Mouse (Mus musculus) small intestine, adult 2 months (tissue): ENCODE data around the gene Nup210l. TPM values are rescaled to one million over a fixed set of nuclear protein-coding genes. Genes with fewer than 3 reads are reported as not detected.

Experiments used
- H3K27ac ChIP-seq: fragments of 200-500 bp; 2 replicates; pipeline ENCODE4 v1.5.1; 2012; ENCODE audit warnings: low read depth, low read length, control low read depth, inconsistent platforms; ENCODE audit not compliant: insufficient read depth
- H3K27me3 ChIP-seq: fragments of 200-500 bp; 2 replicates; pipeline ENCODE4 v1.6.1; 2012; ENCODE audit warnings: mild to moderate bottlenecking, moderate library complexity, low read length, inconsistent platforms; ENCODE audit not compliant: control insufficient read depth, insufficient read depth
- H3K36me3 ChIP-seq: fragments of 200-500 bp; 2 replicates; pipeline ENCODE4 v1.6.1; 2012; ENCODE audit warnings: mild to moderate bottlenecking, low read length, control low read depth, inconsistent platforms; ENCODE audit not compliant: control insufficient read depth, insufficient read depth
- H3K4me1 ChIP-seq: fragments of 200-500 bp; 2 replicates; pipeline ENCODE4 v1.6.1; 2012; ENCODE audit warnings: low read length, inconsistent platforms, mixed read lengths; ENCODE audit not compliant: control insufficient read depth, insufficient read depth, insufficient read length
- H3K4me3 ChIP-seq: fragments of 200-500 bp; 2 replicates; pipeline ENCODE4 v1.5.1; 2012; ENCODE audit warnings: low read depth, mild to moderate bottlenecking, control low read depth, inconsistent platforms, low read length, moderate library complexity
- CTCF ChIP-seq: fragments of 200-500 bp; IDR thresholded peaks from 2 replicates; pipeline ENCODE4 v1.5.1; 2012; ENCODE audit warnings: low read depth, mild to moderate bottlenecking, control low read depth, inconsistent platforms, low read length, moderate library complexity, mixed read lengths; ENCODE audit not compliant: insufficient replicate concordance, insufficient read length; ENCODE audit errors: extremely low read depth
- POLR2A ChIP-seq: fragments of 200-500 bp; IDR thresholded peaks from 2 replicates; pipeline ENCODE4 v1.6.1; 2012; ENCODE audit warnings: low read depth, mild to moderate bottlenecking, control low read depth, inconsistent platforms, low read length, moderate library complexity
- WGBS: fragments of 180-500 bp; shearing (Covaris S2); methylation state at CpG from one replicate; pipeline ENCODE4 v1.1.7; 2018; 5-methylcytosine and 5-hydroxymethylcytosine counted together
- polyA plus RNA-seq: library from polyadenylated mRNA; depleted of rRNA; stranded (reverse); fragments of >200 nt; gene quantifications from 2 replicates; pipeline ENCODE4 v1.2.3, GENCODE M21; 2012

The Nup210l gene
- polyA plus RNA-seq, 1 experiment = 0.15 TPM

DNA sequence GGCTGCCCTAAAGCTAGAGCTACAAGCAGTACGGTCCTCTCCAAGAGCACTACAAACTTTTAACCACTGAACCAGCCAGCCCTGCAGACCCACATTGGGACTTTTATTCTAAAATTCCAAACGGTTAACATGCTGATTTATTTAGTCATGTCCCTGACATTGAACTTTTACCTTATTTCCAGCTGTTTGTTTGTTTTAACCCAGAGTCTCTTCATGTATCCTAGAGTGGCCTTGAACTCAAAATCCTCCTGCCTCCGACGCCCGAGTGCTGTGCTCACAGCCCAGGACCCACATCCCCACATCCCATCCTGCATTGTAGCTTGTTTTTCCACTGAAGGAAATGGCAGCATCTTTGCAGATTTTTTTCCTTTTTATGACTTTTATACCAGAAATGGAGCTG lies 31.1 kb downstream of the Nup210l start:
- Histone ChIP-seq H3K36me3 (no peaks in the 10 kb centered on the region), H3K27me3 (no peaks in the 10 kb centered on the region), H3K4me1 (no peaks in the 10 kb centered on the region), H3K4me3 (no peak overlapping the region), H3K27ac (no peak overlapping the region)
- 59% methylated on average over 5 of the region's 5 CpGs for WGBS
- TF ChIP-seq CTCF (no peak), POLR2A (no peak)

DNA sequence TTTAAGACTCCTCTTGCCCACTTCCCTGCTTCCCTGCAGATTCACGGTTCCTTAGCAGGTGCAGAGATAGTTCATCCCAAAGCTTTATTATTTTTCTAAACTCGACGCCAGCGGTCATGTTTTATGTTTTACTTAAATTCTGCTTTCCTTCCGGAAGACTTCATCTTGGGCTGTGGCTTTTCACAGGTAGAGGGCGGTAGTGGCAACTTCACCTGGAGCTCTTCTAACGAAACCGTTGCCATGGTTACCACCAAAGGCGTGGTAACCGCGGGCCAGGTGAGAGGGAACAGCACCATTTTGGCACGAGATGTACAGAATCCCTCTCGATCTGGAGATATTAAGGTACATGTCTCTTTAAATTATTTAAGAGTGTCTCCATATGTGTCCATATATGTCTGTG lies 32.7 kb downstream of the Nup210l start:
- Histone ChIP-seq H3K27me3 (no peaks in the 10 kb centered on the region), H3K4me3 (no peak overlapping the region), H3K27ac (no peak overlapping the region), H3K36me3 (no peaks in the 10 kb centered on the region), H3K4me1 (no peaks in the 10 kb centered on the region)
- no peak for TF ChIP-seq POLR2A
- peak; percentile 29; the same call in 1 of the 2 replicates for TF ChIP-seq CTCF
- 35% methylated on average over 13 of the region's 13 CpGs for WGBS

DNA sequence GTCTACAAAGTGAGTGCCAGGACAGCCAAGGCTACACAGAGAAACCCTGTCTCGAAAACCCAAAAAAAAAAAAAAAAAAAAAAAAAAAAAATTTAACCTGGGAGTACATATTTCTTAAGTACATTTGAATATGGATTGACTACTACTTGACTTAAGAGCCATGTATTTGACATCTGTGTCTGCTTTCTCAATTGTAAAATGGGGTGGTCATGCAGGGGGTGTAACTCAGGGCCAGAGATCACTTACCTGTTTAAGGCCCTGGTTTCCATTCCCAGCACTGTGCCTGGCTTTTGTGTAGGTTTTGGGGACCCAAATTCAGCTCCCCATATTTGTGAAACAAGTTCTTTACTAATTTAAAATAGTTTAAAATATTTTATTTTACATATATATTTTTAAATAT lies 33.7 kb downstream of the Nup210l start:
- TF ChIP-seq CTCF (no peak), POLR2A (no peak)
- H3K36me3 ChIP-seq = no peaks in the 10 kb centered on the region
- no peaks in the 10 kb centered on the region for H3K27me3 ChIP-seq
- H3K4me1 ChIP-seq = no peaks in the 10 kb centered on the region
- WGBS = 57% methylated on average over 1 of the region's 1 CpGs
- no peak overlapping the region for H3K27ac ChIP-seq
- H3K4me3 ChIP-seq = no peak overlapping the region

DNA sequence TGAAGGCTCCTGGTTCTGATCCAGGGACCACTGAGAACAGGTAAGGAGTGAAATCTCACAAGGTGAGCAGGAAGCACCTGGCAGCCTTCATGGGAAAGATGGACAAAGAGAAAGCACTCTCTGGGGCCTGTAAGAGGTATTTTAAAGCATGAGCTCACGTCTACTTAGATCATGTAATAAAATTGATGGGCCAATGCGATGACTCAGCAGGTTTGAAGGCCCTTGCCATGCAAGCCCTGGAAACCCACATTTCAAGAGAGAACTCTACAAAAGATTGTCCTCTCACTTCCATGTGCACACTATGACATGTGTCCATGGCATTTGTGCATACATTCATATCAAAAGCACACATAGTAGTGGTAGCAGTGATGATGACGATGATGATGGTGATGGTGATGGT lies 36.0 kb downstream of the Nup210l start:
- no peaks in the 10 kb centered on the region for H3K36me3 ChIP-seq
- no peaks in the 10 kb centered on the region for H3K4me1 ChIP-seq
- H3K27ac ChIP-seq = no peak overlapping the region
- 86% methylated on average over 3 of the region's 3 CpGs for WGBS
- H3K27me3 ChIP-seq = no peaks in the 10 kb centered on the region
- H3K4me3 ChIP-seq = no peak overlapping the region
- TF ChIP-seq CTCF = no peak
- no peak for TF ChIP-seq POLR2A

DNA sequence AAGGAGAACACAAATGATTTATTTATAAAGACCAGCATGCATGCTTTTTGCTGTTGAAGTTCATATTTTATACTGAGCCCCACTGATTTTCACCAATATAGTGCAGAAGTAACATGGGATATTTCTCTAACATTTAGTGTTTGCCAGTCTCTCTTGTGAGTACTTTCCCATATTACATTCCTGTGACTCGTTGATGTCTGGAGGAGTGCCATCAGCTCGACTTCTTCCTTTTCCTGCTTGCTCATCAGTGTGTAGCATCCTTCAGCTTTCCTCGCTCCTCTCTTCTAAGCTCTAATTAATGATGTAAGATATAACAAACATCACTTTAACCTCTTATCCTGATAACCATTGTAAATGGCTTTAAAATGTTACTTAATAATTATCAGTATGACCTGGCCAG lies 41.5 kb downstream of the Nup210l start:
- TF ChIP-seq CTCF = no peak
- Histone ChIP-seq H3K27ac (no peak overlapping the region), H3K4me3 (no peak overlapping the region), H3K27me3 (no peaks in the 10 kb centered on the region), H3K4me1 (no peaks in the 10 kb centered on the region), H3K36me3 (no peaks in the 10 kb centered on the region)
- WGBS = 62% methylated on average over 3 of the region's 3 CpGs

DNA sequence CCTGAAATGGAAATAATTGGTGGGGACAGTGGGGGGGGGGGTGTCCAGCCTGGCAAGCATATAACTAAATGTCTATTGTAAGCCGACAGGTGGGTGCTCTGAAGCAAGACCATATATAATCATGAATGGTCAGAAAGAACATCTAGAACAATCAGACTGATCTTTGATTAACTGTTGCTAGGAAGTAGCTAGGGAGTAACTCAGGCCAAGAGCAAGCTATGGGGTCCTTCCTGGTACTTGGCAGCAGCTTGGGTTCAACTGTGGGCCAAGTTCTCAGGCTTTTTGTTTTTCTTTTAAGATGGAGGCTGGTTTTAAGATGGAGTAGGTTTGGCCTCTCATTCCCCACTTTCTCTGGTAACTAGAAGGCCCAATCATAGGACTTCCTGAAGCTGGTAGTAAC lies 42.7 kb downstream of the Nup210l start:
- no peaks in the 10 kb centered on the region for H3K4me1 ChIP-seq
- no peak overlapping the region for H3K4me3 ChIP-seq
- no peaks in the 10 kb centered on the region for H3K27me3 ChIP-seq
- no peak overlapping the region for H3K27ac ChIP-seq
- no peak for TF ChIP-seq CTCF
- 87% methylated on average over 1 of the region's 1 CpGs for WGBS
- H3K36me3 ChIP-seq = no peaks in the 10 kb centered on the region

DNA sequence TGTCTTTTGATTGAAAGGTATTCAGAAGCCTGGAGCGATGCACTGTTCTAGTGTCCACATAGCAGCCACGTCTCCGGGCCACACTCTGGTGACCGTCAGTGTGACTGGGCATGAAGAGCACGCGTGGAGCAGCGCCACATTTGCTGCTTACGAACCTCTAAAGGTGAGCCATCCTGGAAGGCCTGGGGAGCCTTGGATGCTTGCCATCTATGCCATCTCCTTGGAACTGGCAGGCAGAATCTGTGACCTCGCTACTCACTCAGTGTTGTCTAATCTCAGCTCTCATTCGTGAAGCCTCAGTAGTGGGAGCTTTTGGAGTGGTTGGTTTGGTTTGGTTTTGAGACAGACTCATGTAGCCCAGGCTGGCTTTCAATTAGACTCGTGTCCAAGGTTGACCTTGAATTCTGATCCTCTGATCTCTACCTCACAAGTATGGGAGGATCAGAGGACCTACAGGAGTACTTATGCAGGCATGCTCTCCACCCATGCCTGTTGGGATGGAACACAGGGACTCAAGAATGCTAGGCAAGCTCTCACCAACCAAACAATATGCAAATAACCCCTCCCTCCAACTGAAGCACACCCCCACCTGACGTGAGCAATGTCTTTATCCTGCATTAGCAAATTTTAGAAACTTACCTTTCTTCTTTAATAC lies 47.3 kb downstream of the Nup210l start:
- TF ChIP-seq CTCF (no peak), POLR2A (no peak)
- H3K27me3 ChIP-seq = no peaks in the 10 kb centered on the region
- no peaks in the 10 kb centered on the region for H3K36me3 ChIP-seq
- WGBS = 87% methylated on average over 12 of the region's 12 CpGs
- H3K4me3 ChIP-seq = no peak overlapping the region
- H3K4me1 ChIP-seq = no peaks in the 10 kb centered on the region; the same call in 1 of the 2 replicates
- no peak overlapping the region for H3K27ac ChIP-seq

DNA sequence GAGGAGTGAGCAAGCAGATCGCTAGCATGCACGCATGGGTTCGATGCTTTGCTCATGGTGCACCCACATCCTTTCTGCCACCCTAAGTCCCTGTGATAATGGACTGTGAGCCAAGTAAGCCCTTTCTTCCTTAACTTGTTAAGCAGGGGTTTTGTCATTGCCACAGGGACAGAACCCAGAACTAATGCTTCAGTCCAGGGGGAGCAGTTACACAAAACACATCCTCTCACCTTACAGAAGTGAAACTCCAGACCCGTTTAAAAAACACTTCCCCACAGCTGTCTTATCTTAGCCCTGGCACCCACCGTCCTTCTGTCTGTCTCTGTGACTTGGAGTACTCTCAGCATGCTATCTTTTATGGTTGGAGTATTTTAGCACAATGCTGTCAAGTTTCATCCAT lies 52.1 kb downstream of the Nup210l start:
- peaks cover 2% of the 10 kb centered on the region; the same call in 1 of the 2 replicates for H3K4me1 ChIP-seq
- no peaks in the 10 kb centered on the region for H3K36me3 ChIP-seq
- 52% methylated on average over 5 of the region's 5 CpGs for WGBS
- no peak overlapping the region for H3K4me3 ChIP-seq
- no peak overlapping the region for H3K27ac ChIP-seq
- no peak for TF ChIP-seq CTCF
- TF ChIP-seq POLR2A = no peak
- H3K27me3 ChIP-seq = no peaks in the 10 kb centered on the region
